Mouse (Mus musculus): ENCODE measurements around the gene Tyro3.

Tyro3 gene

DNA sequence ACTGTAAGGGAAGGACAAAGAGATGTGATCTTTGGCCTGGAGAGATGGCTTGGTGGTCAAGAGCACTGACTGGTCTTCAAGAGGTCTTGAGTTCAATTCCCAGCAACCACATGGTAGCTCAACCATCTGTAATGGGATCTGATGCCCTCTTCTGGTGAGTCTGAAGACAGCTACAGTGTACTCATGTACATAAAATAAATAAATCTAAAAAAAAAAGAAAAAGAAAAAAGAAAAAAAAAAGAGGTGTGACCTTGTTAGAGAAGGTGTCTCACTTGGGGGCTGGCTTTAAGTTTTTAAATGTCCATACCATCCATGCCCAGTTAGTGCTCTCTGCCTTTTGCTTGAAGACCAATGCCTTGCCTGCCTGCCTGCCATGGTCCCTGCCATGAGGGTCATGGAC lies 42.5 kb downstream of the Tyro3 start:
- in situ Hi-C loops (cut with MboI; ENCODE audit: low pct_unique_long_range_greater_than_20kb in 1 of 2, low sequenced_read_pairs in 2 of 2, unreplicated experiment in 1 of 2), result loop anchor here in 1 of 2 experiments (10.0 kb wide), 1 partner anchor 55 kb away; the partner anchor contains the start of gene Mga

DNA sequence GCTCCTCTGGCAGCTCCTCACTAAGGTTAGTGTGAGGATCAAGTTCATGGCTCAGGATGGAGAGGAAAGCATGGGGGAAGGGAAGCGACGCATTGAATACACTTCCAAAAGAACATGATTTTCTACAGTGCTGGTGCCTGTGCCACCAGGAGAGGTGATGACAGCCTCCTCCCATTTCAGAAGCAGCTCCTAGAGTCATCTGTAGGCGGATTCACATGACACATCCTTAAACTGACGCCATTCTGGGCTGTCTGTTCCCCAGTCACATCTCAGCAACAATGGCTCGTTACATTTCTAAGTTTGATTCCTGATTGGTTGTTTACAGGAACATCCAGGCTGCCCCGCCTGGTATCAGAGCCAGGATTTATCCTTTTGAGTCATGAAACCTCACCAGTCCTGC lies 44.5 kb downstream of the Tyro3 start:
- in situ Hi-C loops (cut with MboI; ENCODE audit: low pct_unique_long_range_greater_than_20kb in 1 of 2, low sequenced_read_pairs in 2 of 2, unreplicated experiment in 1 of 2), result loop anchor here in 1 of 2 experiments (10.0 kb wide), 1 partner anchor 53 kb away; the partner anchor contains the start of gene Mga

DNA sequence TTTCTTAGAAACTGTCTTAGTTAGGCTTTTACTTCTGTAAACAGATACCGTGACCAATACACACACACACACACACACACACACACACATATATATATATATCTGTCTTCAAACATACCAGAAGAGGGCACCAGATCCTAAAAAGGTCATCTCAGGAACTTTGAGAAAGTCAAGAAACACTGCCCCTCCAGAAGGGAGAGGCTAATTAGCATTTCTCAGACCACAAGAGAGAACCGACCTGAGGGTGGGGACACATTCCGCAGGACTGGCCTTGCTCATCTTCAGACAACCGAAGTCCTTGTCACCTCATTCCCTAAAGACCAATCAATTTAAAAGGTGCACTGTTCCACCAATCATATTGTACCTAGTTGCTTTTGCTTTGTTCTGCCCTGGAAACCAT lies 46.0 kb downstream of the Tyro3 start:
- in situ Hi-C loops (cut with MboI; ENCODE audit: low pct_unique_long_range_greater_than_20kb in 1 of 2, low sequenced_read_pairs in 2 of 2, unreplicated experiment in 1 of 2), result loop anchor here in 1 of 2 experiments (10.0 kb wide), 1 partner anchor 51 kb away; the partner anchor contains the start of gene Mga

DNA sequence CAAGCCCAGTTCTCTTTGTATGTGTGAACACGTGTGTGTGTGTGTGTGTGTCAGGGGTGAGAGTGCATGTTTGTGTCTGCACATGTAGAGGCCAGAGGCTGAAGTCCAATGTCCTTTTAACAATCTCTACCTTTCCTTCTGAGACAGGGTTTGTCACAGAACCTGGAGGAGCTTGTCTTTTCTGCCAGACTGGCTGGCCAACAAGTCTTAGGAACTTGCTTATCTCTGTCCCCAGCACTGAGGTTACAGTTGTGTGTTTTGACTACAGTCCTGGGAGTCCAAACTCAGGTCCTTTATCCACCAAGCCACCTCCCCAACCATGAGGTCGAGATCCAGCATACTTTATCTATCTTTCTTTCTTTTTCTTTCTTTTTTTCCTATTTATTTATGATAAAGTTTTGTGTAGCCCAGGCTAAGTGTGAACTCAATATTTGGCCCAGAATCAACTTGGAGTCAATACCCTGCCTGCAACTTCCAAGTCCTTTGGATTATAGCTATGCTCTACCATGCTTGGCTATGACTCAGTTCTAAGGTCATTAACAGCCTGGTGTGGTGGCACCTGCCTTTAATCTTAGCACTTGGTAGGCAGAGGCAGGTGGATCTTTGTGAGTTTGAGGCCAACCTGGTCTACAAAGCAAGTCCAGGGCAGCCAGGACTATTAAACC lies 48.5 kb downstream of the Tyro3 start:
- in situ Hi-C loops (cut with MboI; ENCODE audit: low pct_unique_long_range_greater_than_20kb in 1 of 2, low sequenced_read_pairs in 2 of 2, unreplicated experiment in 1 of 2), result loop anchor here in 1 of 2 experiments (10.0 kb wide), 1 partner anchor 49 kb away; the partner anchor contains the start of gene Mga

DNA sequence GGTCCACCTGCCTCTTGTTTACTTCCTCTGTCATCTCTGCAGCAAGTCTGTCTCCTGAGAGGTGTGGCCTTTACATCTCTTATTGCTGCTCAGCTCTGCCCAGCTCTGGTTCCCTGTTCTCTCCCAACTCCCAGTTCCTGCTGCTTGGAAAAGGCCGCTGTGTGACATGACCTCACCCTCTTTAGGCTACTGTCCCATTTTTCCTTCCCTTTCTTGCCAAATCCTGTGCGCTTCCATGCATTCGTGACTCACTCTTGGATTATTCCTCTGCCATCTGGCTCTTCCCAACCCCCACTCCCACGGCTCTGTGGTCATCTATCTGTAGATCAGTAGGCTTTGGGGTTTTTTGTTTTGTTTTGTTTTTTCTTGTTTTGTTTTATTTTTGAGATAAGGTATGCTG lies 49.4 kb downstream of the Tyro3 start:
- in situ Hi-C loops (cut with MboI; ENCODE audit: low pct_unique_long_range_greater_than_20kb in 1 of 2, low sequenced_read_pairs in 2 of 2, unreplicated experiment in 1 of 2), result loop anchor here in 1 of 2 experiments (10.0 kb wide), 1 partner anchor 48 kb away; the partner anchor contains the start of gene Mga

DNA sequence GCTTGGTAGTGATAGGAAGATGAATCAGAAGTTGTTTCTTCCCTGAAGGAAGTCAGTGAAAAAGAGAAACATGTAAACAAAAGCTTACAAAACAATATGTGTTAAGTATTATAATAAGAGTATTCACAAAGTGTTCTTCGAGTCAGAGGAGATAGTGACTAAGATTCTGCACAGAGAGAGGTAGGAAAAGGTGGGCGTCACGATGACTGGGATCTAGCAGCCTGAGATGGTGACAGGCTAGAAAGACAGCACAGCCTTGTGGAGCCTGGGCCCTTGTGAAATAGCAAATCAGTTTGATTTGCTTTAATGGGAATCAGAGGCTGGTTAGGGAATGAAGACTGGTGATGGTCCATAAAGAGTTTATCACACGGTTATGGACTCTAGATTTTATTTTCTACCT lies 56.3 kb downstream of the Tyro3 start:
- in situ Hi-C loops (cut with MboI; ENCODE audit: low pct_unique_long_range_greater_than_20kb in 1 of 2, low sequenced_read_pairs in 2 of 2, unreplicated experiment in 1 of 2), result no loop called here

DNA sequence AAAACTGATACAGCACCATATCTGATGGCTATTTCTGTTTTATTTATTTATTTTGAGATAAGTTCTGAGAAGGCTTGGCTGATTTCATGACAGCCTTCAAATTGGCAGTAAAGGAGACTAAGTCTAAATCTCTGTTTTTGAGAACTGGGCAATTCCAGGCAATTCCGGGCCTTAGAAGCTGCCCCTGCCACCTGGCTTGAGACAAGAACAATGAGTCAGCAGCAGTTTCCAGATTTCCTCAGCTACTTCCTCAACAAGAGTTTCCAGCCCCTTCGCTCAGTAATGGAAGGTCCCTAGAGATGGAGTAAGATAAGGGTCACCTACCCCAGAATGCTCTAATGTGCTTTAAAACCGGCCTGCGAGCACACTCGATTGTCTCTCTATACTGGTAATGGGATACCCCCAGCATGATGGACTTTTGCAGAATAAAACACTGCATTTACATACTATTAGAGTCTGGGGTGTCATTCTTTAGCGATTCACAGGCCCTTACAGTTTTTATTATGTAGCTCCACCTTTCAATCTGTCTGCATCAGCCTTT lies 57.8 kb downstream of the Tyro3 start:
- in situ Hi-C loops (cut with MboI; ENCODE audit: low pct_unique_long_range_greater_than_20kb in 1 of 2, low sequenced_read_pairs in 2 of 2, unreplicated experiment in 1 of 2), result no loop called here

DNA sequence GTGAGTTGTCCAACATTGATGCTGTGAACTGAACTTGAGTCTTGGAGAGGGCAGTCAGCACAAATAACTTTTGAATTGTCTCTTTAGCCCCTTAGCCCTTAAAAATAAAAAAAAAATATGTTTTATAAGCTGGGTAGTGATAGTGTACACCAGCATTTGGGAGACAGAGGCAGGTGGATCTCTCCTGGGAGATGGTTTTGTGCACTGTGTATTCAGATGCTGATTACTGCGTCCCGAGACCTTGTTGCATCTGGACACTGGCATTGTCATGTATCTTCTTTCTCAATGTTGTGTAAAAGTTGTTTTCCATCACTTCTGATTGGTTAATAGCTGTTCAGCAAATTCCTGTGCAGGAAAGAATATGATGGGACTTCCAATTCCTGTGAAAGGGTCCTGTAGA lies 59.8 kb downstream of the Tyro3 start:
- in situ Hi-C loops (cut with MboI; ENCODE audit: low pct_unique_long_range_greater_than_20kb in 1 of 2, low sequenced_read_pairs in 2 of 2, unreplicated experiment in 1 of 2), result no loop called here

DNA sequence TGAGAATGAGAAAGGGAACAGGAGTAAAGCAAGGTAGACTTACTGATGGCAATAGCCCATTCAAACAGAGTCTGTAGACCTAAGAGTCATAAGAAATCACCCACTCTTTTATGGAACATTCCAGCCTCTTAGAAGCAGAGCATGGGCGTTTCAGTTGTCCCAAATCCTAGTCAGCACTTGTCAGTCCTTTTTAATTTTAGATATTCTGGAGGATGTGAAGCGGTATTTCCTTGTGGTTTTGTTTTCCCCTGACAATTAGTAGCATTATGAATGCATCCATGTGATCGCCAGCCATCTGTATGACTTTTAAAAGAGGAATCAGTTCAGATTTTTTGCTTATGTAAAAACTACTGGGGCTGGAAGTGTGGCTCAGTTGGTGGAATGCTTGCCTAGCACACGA lies 67.0 kb downstream of the Tyro3 start:
- in situ Hi-C loops (cut with MboI; ENCODE audit: low pct_unique_long_range_greater_than_20kb in 1 of 2, low sequenced_read_pairs in 2 of 2, unreplicated experiment in 1 of 2), result no loop called here
